Mouse (Mus musculus) lung, adult 2 months (tissue): ENCODE results near the gene Zfp428.

Source experiments
- CTCF ChIP-seq: fragments of 200-500 bp; IDR thresholded peaks from 2 replicates; pipeline ENCODE4 v1.5.1; 2011; ENCODE audit warnings: mild to moderate bottlenecking, low read length, control low read depth; ENCODE audit not compliant: insufficient read depth
- POLR2A ChIP-seq: fragments of 200-500 bp; IDR thresholded peaks from 2 replicates; pipeline ENCODE4 v1.6.1; 2011; ENCODE audit warnings: low read depth, mild to moderate bottlenecking, control low read depth, low read length, borderline replicate concordance; ENCODE audit errors: extremely low read depth

DNA sequence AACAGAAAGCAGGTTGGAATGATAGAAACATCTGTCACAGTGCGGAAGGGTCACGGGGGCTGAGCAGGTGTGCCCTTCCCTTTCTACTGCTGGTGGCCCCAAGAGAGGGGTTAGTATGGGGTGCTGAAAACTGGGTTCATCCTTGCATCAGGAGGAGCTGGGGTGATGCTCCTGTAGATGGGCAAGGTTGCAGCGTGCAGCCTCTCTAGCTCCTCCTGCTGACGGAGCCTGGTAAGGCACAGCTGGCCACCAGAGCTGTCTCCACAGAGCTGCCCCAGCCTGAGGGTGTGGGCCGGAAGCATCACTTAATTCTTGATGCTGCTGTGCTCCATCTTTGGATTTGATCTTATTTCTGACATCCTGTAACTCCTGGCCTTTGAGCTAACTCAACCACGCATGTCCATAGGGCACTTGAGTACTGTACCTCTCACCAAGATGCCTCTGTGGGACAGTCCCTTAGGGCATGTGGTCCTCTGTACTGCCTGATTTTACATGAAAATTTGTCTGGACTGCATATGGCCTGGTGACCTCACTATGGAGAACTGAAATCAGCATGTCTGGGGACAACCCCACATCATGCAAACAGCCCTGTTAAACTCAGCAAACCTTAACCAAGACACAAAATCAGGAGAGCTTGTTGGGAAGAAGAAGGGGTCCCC is 57.9 kb downstream of the Zfp428 start:
- no peak for TF ChIP-seq POLR2A
- TF ChIP-seq CTCF = peak; percentile 94
